Mouse (Mus musculus) C2C12 (cell line): ENCODE results near the gene Gnat1.

ENCODE experiments used
- CTCF ChIP-seq: IDR thresholded peaks from one replicate; pipeline ENCODE4 v1.5.1; 2011; ENCODE audit not compliant: control insufficient read depth, insufficient read depth, insufficient read length
- MYOG ChIP-seq: IDR thresholded peaks from one replicate; pipeline ENCODE4 v1.6.1; 2011; ENCODE audit not compliant: control insufficient read depth, insufficient read length; ENCODE audit errors: extremely low read depth
- USF1 ChIP-seq: IDR thresholded peaks from one replicate; pipeline ENCODE4 v1.6.1; 2011; ENCODE audit warnings: low read depth, mild to moderate bottlenecking, control low read depth, moderate library complexity

- TF ChIP-seq CTCF, result no peak
- TF ChIP-seq USF1, result no peak
- no peak for TF ChIP-seq MYOG
Observed at GRCm38 (mm10) chr9:107693433-107693987, 14.0 kb upstream of the Gnat1 start.
